Mouse (Mus musculus): ENCODE data around the gene Gm45233.

GRCm38 (mm10) chr7:43434676-43435075 is 9.3 kb upstream of the Gm45233 start:
- TF ChIP-seq POLR2A (IDR thresholded peaks at IDR 0.05; ENCODE audit: control insufficient read depth, extremely low read depth, insufficient read depth, low read length, poor library complexity): no peak
- no peak for TF ChIP-seq CTCF (IDR thresholded peaks at IDR 0.05; ENCODE audit: borderline replicate concordance, control insufficient read depth, extremely low read depth, insufficient read depth, low read length, poor library complexity)
